Mouse (Mus musculus): ENCODE measurements at regions not wholly inside any gene's neighbourhood (a gene's known extent, or its start where the extent isn't known, plus 50 kb on each side); places are given as distances from the start of the nearest gene placed in this dataset.

- TF ChIP-seq CTCF (IDR thresholded peaks at IDR 0.05; ENCODE audit: borderline replicate concordance, extremely low read depth, insufficient read depth, insufficient read length), result peak; percentile 91
- no peak for TF ChIP-seq POLR2A (IDR thresholded peaks at IDR 0.05; ENCODE audit: borderline replicate concordance, extremely low read depth, insufficient read depth, insufficient read length, poor library complexity, severe bottlenecking)
- DNase-seq (ENCODE audit: low read depth), result peak; percentile 94
Observed at GRCm38 (mm10) chr10:21465362-21465761, 88.3 kb downstream of the Aldh8a1 start.

- DNase-seq (ENCODE audit: low read depth), result peak; percentile 24
- TF ChIP-seq POLR2A (IDR thresholded peaks at IDR 0.05; ENCODE audit: borderline replicate concordance, extremely low read depth, insufficient read depth, insufficient read length, poor library complexity, severe bottlenecking), result no peak
- no peak for TF ChIP-seq CTCF (IDR thresholded peaks at IDR 0.05; ENCODE audit: borderline replicate concordance, extremely low read depth, insufficient read depth, insufficient read length)
Observed at GRCm38 (mm10) chr10:21465806-21466377, 88.8 kb downstream of the Aldh8a1 start.

GRCm38 (mm10) chr10:21467425-21468085, 90.5 kb downstream of the Aldh8a1 start:
- DNase-seq (ENCODE audit: low read depth), result peak; percentile 88
- no peak for TF ChIP-seq CTCF (IDR thresholded peaks at IDR 0.05; ENCODE audit: borderline replicate concordance, extremely low read depth, insufficient read depth, insufficient read length)
- TF ChIP-seq POLR2A (IDR thresholded peaks at IDR 0.05; ENCODE audit: borderline replicate concordance, extremely low read depth, insufficient read depth, insufficient read length, poor library complexity, severe bottlenecking), result no peak

GRCm38 (mm10) chr10:21468421-21468820, 91.3 kb downstream of the Aldh8a1 start:
- TF ChIP-seq POLR2A (IDR thresholded peaks at IDR 0.05; ENCODE audit: borderline replicate concordance, extremely low read depth, insufficient read depth, insufficient read length, poor library complexity, severe bottlenecking) (no peak), CTCF (IDR thresholded peaks at IDR 0.05; ENCODE audit: borderline replicate concordance, extremely low read depth, insufficient read depth, insufficient read length) (no peak)
- no peak for DNase-seq (ENCODE audit: low read depth)

- no peak for TF ChIP-seq CTCF (IDR thresholded peaks at IDR 0.05; ENCODE audit: borderline replicate concordance, extremely low read depth, insufficient read depth, insufficient read length)
- no peak for TF ChIP-seq POLR2A (IDR thresholded peaks at IDR 0.05; ENCODE audit: borderline replicate concordance, extremely low read depth, insufficient read depth, insufficient read length, poor library complexity, severe bottlenecking)
- DNase-seq (ENCODE audit: low read depth), result no peak
Observed at GRCm38 (mm10) chr10:21469961-21470360, 92.9 kb downstream of the Aldh8a1 start.

- DNase-seq (ENCODE audit: low read depth), result no peak
- TF ChIP-seq CTCF (IDR thresholded peaks at IDR 0.05; ENCODE audit: borderline replicate concordance, extremely low read depth, insufficient read depth, insufficient read length) (no peak), POLR2A (IDR thresholded peaks at IDR 0.05; ENCODE audit: borderline replicate concordance, extremely low read depth, insufficient read depth, insufficient read length, poor library complexity, severe bottlenecking) (no peak)
Observed at GRCm38 (mm10) chr10:21470589-21470988, 93.5 kb downstream of the Aldh8a1 start.

- DNase-seq (ENCODE audit: low read depth), result no peak
- TF ChIP-seq CTCF (IDR thresholded peaks at IDR 0.05; ENCODE audit: borderline replicate concordance, extremely low read depth, insufficient read depth, insufficient read length) (no peak), POLR2A (IDR thresholded peaks at IDR 0.05; ENCODE audit: borderline replicate concordance, extremely low read depth, insufficient read depth, insufficient read length, poor library complexity, severe bottlenecking) (no peak)
Observed at GRCm38 (mm10) chr10:21474242-21474641, 97.2 kb downstream of the Aldh8a1 start.

GRCm38 (mm10) chr10:21478004-21478403, 100.9 kb downstream of the Aldh8a1 start:
- no peak for TF ChIP-seq POLR2A (IDR thresholded peaks at IDR 0.05; ENCODE audit: borderline replicate concordance, extremely low read depth, insufficient read depth, insufficient read length, poor library complexity, severe bottlenecking)
- no peak for TF ChIP-seq CTCF (IDR thresholded peaks at IDR 0.05; ENCODE audit: borderline replicate concordance, extremely low read depth, insufficient read depth, insufficient read length)

GRCm38 (mm10) chr10:21479403-21479802, 102.3 kb downstream of the Aldh8a1 start:
- TF ChIP-seq POLR2A (IDR thresholded peaks at IDR 0.05; ENCODE audit: borderline replicate concordance, extremely low read depth, insufficient read depth, insufficient read length, poor library complexity, severe bottlenecking) (no peak), CTCF (IDR thresholded peaks at IDR 0.05; ENCODE audit: borderline replicate concordance, extremely low read depth, insufficient read depth, insufficient read length) (no peak)
- no peak for DNase-seq (ENCODE audit: low read depth)

More at GRCm38 (mm10) chr10:21478004-21478403, 100.9 kb downstream of the Aldh8a1 start:
- no peak for DNase-seq (ENCODE audit: low read depth)

GRCm38 (mm10) chr10:21481255-21481654, 104.2 kb downstream of the Aldh8a1 start:
- TF ChIP-seq CTCF (IDR thresholded peaks at IDR 0.05; ENCODE audit: borderline replicate concordance, extremely low read depth, insufficient read depth, insufficient read length) (no peak), POLR2A (IDR thresholded peaks at IDR 0.05; ENCODE audit: borderline replicate concordance, extremely low read depth, insufficient read depth, insufficient read length, poor library complexity, severe bottlenecking) (no peak)
- no peak for DNase-seq (ENCODE audit: low read depth)

GRCm38 (mm10) chr10:21482055-21482454, 105.0 kb downstream of the Aldh8a1 start:
- no peak for TF ChIP-seq POLR2A (IDR thresholded peaks at IDR 0.05; ENCODE audit: borderline replicate concordance, extremely low read depth, insufficient read depth, insufficient read length, poor library complexity, severe bottlenecking)
- no peak for TF ChIP-seq CTCF (IDR thresholded peaks at IDR 0.05; ENCODE audit: borderline replicate concordance, extremely low read depth, insufficient read depth, insufficient read length)
- DNase-seq (ENCODE audit: low read depth), result peak; percentile 25

- TF ChIP-seq CTCF (IDR thresholded peaks at IDR 0.05; ENCODE audit: borderline replicate concordance, extremely low read depth, insufficient read depth, insufficient read length), result no peak
- no peak for TF ChIP-seq POLR2A (IDR thresholded peaks at IDR 0.05; ENCODE audit: borderline replicate concordance, extremely low read depth, insufficient read depth, insufficient read length, poor library complexity, severe bottlenecking)
- no peak for DNase-seq (ENCODE audit: low read depth)
Observed at GRCm38 (mm10) chr10:21482659-21483058, 105.6 kb downstream of the Aldh8a1 start.
